8 mouse cellular contexts compared by ENCODE assay signal in genomic region chr13:48260690-48261278, GRCm38 (mm10). TPM values are rescaled to one million over a fixed set of nuclear protein-coding genes. Genes with fewer than 3 reads are reported as not detected.
DNase-seq lines count a peak whose midpoint lies in the region; ATAC-seq lines count a peak whose summit lies in the region.

Id4 (plus strand) TSS chr13:48261228.

- peak; percentile 96 for DNase-seq in adrenal gland, postnatal 14 days
- peak; percentile 97 for DNase-seq in embryo, embryonic 10.5 days (ENCODE audit: low spot score)
- DNase-seq in gastrocnemius, postnatal 25 days: peak; percentile 96
- peak; percentile 44 for DNase-seq in induced T-regulatory cell, adult 2 months (ENCODE audit: low read depth)
- DNase-seq in left cerebral cortex, adult 8-10 months (ENCODE audit: low spot score in 2 of 2): peak; percentile 67 to 93
- DNase-seq in right cerebral cortex, postnatal 4 days: peak; percentile 93
- no peak for DNase-seq in natural killer cell, adult 2 months (ENCODE audit: low spot score in 2 of 2)

- peak; percentile 89 for ATAC-seq in megakaryocyte progenitor cell, adult 5-6 weeks (replicated peaks; ENCODE audit: poor library complexity)

RNA-seq across cellular contexts. Expression of gene Id4, which starts in this region (rescaled TPM):
- 3.4 and 4.4 TPM in 2 replicates for total RNA-seq in adrenal gland, postnatal 14 days (2021)
- total RNA-seq in gastrocnemius, postnatal 25 days (2021): 1 to 10 TPM in 1 of 2 experiments, under 1 TPM in 1; 0.77 to 1.4 TPM
- total RNA-seq in left cerebral cortex, adult 8-10 months (2022): 10 to 100 TPM; 55.0 to 68.0 (median 62.2) TPM
- not detected in 2 replicates for total RNA-seq in megakaryocyte progenitor cell, adult 5-6 weeks (2015)
- not detected in 2 replicates for total RNA-seq in megakaryocyte progenitor cell, adult 5-6 weeks (2017)

Comparison
In these comparisons a context has a peak if more than half of its experiments do, and no peak if none do; other contexts are left out.
1. RNA of gene Id4 (total RNA-seq): 55.0 to 68.0 TPM in left cerebral cortex, adult 8-10 months; 3.4 to 4.4 TPM in adrenal gland, postnatal 14 days, 0.77 to 1.4 TPM in gastrocnemius, postnatal 25 days and not detected in megakaryocyte progenitor cell, adult 5-6 weeks; every median in the first group is over 10 times any median in the second.
2. Peak in ATAC-seq in megakaryocyte progenitor cell, adult 5-6 weeks; RNA of the gene not detected or under 1 TPM.
3. DNase-seq: peak in adrenal gland, postnatal 14 days (single experiment), embryo, embryonic 10.5 days (single experiment), gastrocnemius, postnatal 25 days (single experiment), induced T-regulatory cell, adult 2 months (single experiment), left cerebral cortex, adult 8-10 months (2 of 2) and right cerebral cortex, postnatal 4 days (single experiment); none in natural killer cell, adult 2 months (0 of 2).